ENCODE assay signal across 21 mouse cellular contexts in genomic region chr5:29251496-29251873, GRCm38 (mm10).
"Had no signal": no experiment of that assay in that cellular context is flagged by ENCODE, and none has a peak within 500 bp of the region (broad histone marks: within the 10 kb centered on the region; RNA-seq: fewer than 3 reads in every experiment).

No protein-coding gene starts in this region.

- H3K27ac ChIP-seq: intestine, embryonic 15.5 days; kidney, embryonic 15.5 days; limb, embryonic 12.5 days; limb, embryonic 15.5 days; liver, embryonic 14.5 days; neural tube, embryonic 13.5 days; stomach, embryonic 15.5 days had no signal

- H3K36me3 ChIP-seq: intestine, embryonic 15.5 days; kidney, embryonic 15.5 days; limb, embryonic 12.5 days; limb, embryonic 15.5 days; neural tube, embryonic 13.5 days; stomach, embryonic 15.5 days had no signal

- H3K4me2 ChIP-seq: intestine, embryonic 15.5 days; kidney, embryonic 15.5 days; limb, embryonic 12.5 days; limb, embryonic 15.5 days; liver, embryonic 11.5 days; lung, embryonic 14.5 days; neural tube, embryonic 13.5 days; stomach, embryonic 15.5 days had no signal

- ATAC-seq: intestine, embryonic 15.5 days; liver, postnatal 0 days had no signal

- H3K9ac ChIP-seq: intestine, embryonic 15.5 days; kidney, embryonic 15.5 days; limb, embryonic 12.5 days; limb, embryonic 15.5 days; liver, embryonic 14.5 days; liver, postnatal 0 days; lung, embryonic 14.5 days; neural tube, embryonic 13.5 days; stomach, embryonic 15.5 days had no signal

- H3K4me1 ChIP-seq: intestine, embryonic 15.5 days; kidney, embryonic 15.5 days; limb, embryonic 12.5 days; limb, embryonic 15.5 days; megakaryocyte, embryonic 14.5 days; stomach, embryonic 15.5 days had no signal

- DNase-seq: kidney, adult 11 months; kidney, adult 8-10 months; kidney, postnatal 10 days; kidney, postnatal 36 days; left cerebral cortex, postnatal 4 days; liver, postnatal 0 days; lung, postnatal 10 days; lung, postnatal 36 days; right cerebral cortex, postnatal 25 days; spleen, adult 18-20 months; thymus, postnatal 25 days had no signal

- H3K9me3 ChIP-seq: intestine, embryonic 15.5 days; kidney, embryonic 15.5 days; limb, embryonic 12.5 days; limb, embryonic 15.5 days; megakaryocyte, embryonic 14.5 days; neural tube, embryonic 13.5 days; stomach, embryonic 15.5 days had no signal

- H3K4me3 ChIP-seq: intestine, embryonic 15.5 days; kidney, embryonic 15.5 days; limb, embryonic 12.5 days; limb, embryonic 15.5 days; megakaryocyte, embryonic 14.5 days; neural tube, embryonic 13.5 days; stomach, embryonic 15.5 days had no signal

- H3K27me3 ChIP-seq: intestine, embryonic 15.5 days; kidney, embryonic 15.5 days; limb, embryonic 12.5 days; limb, embryonic 15.5 days; megakaryocyte, embryonic 14.5 days; neural tube, embryonic 13.5 days; stomach, embryonic 15.5 days had no signal
